Mouse (Mus musculus) heart, embryonic 11.5 days (tissue): Measurements from ENCODE around the gene Ost4. TPM values are rescaled to one million over a fixed set of nuclear protein-coding genes. Genes with fewer than 3 reads are reported as not detected.

Experiments used
- ATAC-seq: fragments of 200-750 bp; cut with Nextera tagmentation; replicated peaks from 2 replicates; pipeline ENCODE4 v1.8.0; 2017; ENCODE audit warnings: moderate library complexity; ENCODE audit not compliant: insufficient number of reproducible peaks, low FRiP score, low TSS enrichment
- H3K27ac ChIP-seq: fragments of 300-500 bp; sonication (generic); 2 replicates; pipeline ENCODE4 v1.5.1; 2014; ENCODE audit warnings: mild to moderate bottlenecking, low read depth, low read length
- H3K27me3 ChIP-seq: fragments of 300-500 bp; sonication (generic); 2 replicates; pipeline ENCODE4 v1.6.1; 2014; ENCODE audit warnings: mild to moderate bottlenecking, low read length, mixed read lengths; ENCODE audit not compliant: control insufficient read depth, insufficient read depth
- H3K36me3 ChIP-seq: fragments of 300-500 bp; sonication (generic); 2 replicates; pipeline ENCODE4 v1.6.1; 2014; ENCODE audit warnings: mild to moderate bottlenecking, low read length, moderate library complexity, mixed read lengths; ENCODE audit not compliant: control insufficient read depth, insufficient read depth
- H3K4me1 ChIP-seq: fragments of 300-500 bp; sonication (generic); 2 replicates; pipeline ENCODE4 v1.6.1; 2014; ENCODE audit warnings: low read length; ENCODE audit not compliant: control insufficient read depth, insufficient read depth
- H3K4me2 ChIP-seq: fragments of 300-500 bp; sonication (generic); 2 replicates; pipeline ENCODE4 v1.6.1; 2014; ENCODE audit warnings: mild to moderate bottlenecking, moderate library complexity
- H3K4me3 ChIP-seq: fragments of 300-500 bp; sonication (generic); 2 replicates; pipeline ENCODE4 v1.5.1; 2014; ENCODE audit warnings: low read depth, low read length
- H3K9ac ChIP-seq: fragments of 300-500 bp; sonication (generic); 2 replicates; pipeline ENCODE4 v1.6.1; 2014; ENCODE audit warnings: mild to moderate bottlenecking, low read depth, low read length, moderate library complexity
- H3K9me3 ChIP-seq: fragments of 300-500 bp; sonication (generic); replicated peaks from 2 replicates; pipeline ENCODE4 v1.6.1; 2016; ENCODE audit warnings: low read length; ENCODE audit not compliant: control insufficient read depth
- WGBS: fragments of 180-500 bp; shearing (Covaris S2); extraction: QIAGEN DNeasy Blood & Tissue Kit; methylation state at CpG from one replicate; pipeline ENCODE4 v1.1.7; 2014; ENCODE audit not compliant: insufficient replicate concordance; 5-methylcytosine and 5-hydroxymethylcytosine counted together
- polyA plus RNA-seq: library from polyadenylated mRNA; unstranded; fragments of >200 nt; fragmentation: Nextera tagmentation; extraction: Ambion mirVana; gene quantifications from 2 replicates; pipeline ENCODE4 v1.2.1, GENCODE M21; 2014

The Ost4 gene
- polyA plus RNA-seq, 1 experiment from 2014 or later: 445 TPM

- 31% methylated on average over 13 of the region's 13 CpGs for WGBS
These were observed 1.1 kb upstream of the Ost4 start for GRCm38 (mm10) chr5:30908426-30909299.

DNA sequence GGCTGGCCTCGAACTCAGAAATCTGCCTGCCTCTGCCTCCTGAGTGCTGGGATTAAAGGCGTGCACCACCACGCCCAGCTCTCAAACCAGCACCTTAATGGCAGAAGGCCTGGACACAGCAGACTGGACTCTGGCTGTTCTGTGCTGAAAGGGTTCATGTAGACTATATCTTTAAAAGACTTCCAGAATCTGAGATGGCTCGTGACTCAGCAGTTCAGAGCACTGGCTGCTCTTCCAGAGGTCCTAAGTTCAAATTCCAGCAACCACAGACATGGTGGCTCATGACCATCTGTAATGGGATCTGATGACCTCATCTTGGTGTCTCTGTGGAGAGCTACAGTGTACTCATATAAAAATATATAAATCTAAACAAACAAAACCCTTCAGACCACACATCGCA, 5.7 kb downstream of the Ost4 start:
- H3K27me3 ChIP-seq: no peaks in the 10 kb centered on the region
- WGBS: 89% methylated on average over 5 of the region's 5 CpGs
- peaks cover 19% of the 10 kb centered on the region for H3K36me3 ChIP-seq
- no peak overlapping the region for H3K4me2 ChIP-seq
- ATAC-seq: no peak
- H3K27ac ChIP-seq: no peak overlapping the region
- no peak overlapping the region for H3K9ac ChIP-seq
- no peak overlapping the region for H3K4me3 ChIP-seq
- H3K4me1 ChIP-seq: peaks cover 15% of the 10 kb centered on the region
- no peaks in the 10 kb centered on the region for H3K9me3 ChIP-seq

More at GRCm38 (mm10) chr5:30908426-30909299, 1.1 kb upstream of the Ost4 start:
- H3K4me1 ChIP-seq: peaks cover 56% of the 10 kb centered on the region
- ATAC-seq: no peak
- H3K4me2 ChIP-seq: peak overlapping the region; percentile 90
- H3K9me3 ChIP-seq: no peaks in the 10 kb centered on the region
- peak overlapping the region; percentile 81 for H3K4me3 ChIP-seq
- peak overlapping the region; percentile 94 for H3K27ac ChIP-seq
- H3K36me3 ChIP-seq: peaks cover 8% of the 10 kb centered on the region
- no peaks in the 10 kb centered on the region for H3K27me3 ChIP-seq
- H3K9ac ChIP-seq: peak overlapping the region; percentile 88

DNA sequence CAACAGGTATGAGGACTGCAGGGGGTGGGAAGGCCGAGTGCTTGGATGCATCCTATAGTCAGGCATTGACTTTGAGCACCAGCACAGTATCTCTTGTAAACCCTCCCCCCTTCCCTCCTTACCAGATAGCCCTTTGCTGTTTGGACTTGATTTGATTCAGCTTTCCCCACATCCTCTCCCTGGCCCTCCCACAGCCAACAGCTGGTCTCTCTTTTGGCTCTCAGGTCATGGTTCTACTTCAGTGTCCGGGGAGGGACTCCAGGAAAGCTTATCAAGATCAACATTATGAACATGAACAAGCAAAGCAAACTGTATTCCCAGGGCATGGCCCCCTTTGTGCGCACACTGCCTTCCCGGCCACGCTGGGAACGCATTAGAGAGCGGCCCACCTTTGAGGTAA, 17.2 kb downstream of the Ost4 start:
- Histone ChIP-seq H3K4me1 (peaks cover 10% of the 10 kb centered on the region), H3K27me3 (no peaks in the 10 kb centered on the region), H3K27ac (no peak overlapping the region), H3K36me3 (peaks cover 22% of the 10 kb centered on the region), H3K4me3 (no peak overlapping the region), H3K9ac (no peak overlapping the region), H3K4me2 (peak overlapping the region; percentile 91), H3K9me3 (no peaks in the 10 kb centered on the region)
- 73% methylated on average over 7 of the region's 7 CpGs for WGBS
- ATAC-seq: no peak

- ATAC-seq: peak; percentile 50
- H3K9me3 ChIP-seq: no peaks in the 10 kb centered on the region
- peaks cover 10% of the 10 kb centered on the region for H3K4me1 ChIP-seq
- no peaks in the 10 kb centered on the region for H3K27me3 ChIP-seq
- peaks cover 19% of the 10 kb centered on the region for H3K36me3 ChIP-seq
- 2% methylated on average over 33 of the region's 42 CpGs for WGBS
- H3K27ac ChIP-seq: peak overlapping the region; percentile 88
- peak overlapping the region; percentile 90 for H3K9ac ChIP-seq
- peak overlapping the region; percentile 91 for H3K4me2 ChIP-seq
- H3K4me3 ChIP-seq: peak overlapping the region; percentile 82
These were observed 18.4 kb downstream of the Ost4 start for GRCm38 (mm10) chr5:30889088-30889754.

- Histone ChIP-seq H3K27me3 (no peaks in the 10 kb centered on the region), H3K9ac (peak within 1 kb of the TSS; percentile 90), H3K9me3 (no peaks in the 10 kb centered on the region), H3K27ac (peak within 1 kb of the TSS; percentile 88), H3K4me2 (peak within 1 kb of the TSS; percentile 91), H3K4me3 (peak within 1 kb of the TSS; percentile 82), H3K36me3 (peaks cover 19% of the 10 kb centered on the region), H3K4me1 (peaks cover 10% of the 10 kb centered on the region)
- WGBS: 1% methylated on average over 42 of the region's 42 CpGs
- ATAC-seq: peak; percentile 89
These were observed 19.1 kb downstream of the Ost4 start, which contains the start of gene Agbl5 for GRCm38 (mm10) chr5:30888337-30889087. Gene Agbl5, plus strand, starts transcription at chr5:30888694.

- Histone ChIP-seq H3K4me1 (peaks cover 10% of the 10 kb centered on the region), H3K27ac (peak overlapping the region; percentile 88), H3K9ac (peak overlapping the region; percentile 84), H3K27me3 (no peaks in the 10 kb centered on the region), H3K4me3 (peak overlapping the region; percentile 82), H3K4me2 (peak overlapping the region; percentile 91), H3K9me3 (no peaks in the 10 kb centered on the region), H3K36me3 (peaks cover 13% of the 10 kb centered on the region)
- ATAC-seq: peak; percentile 85
- WGBS: under 1% methylated on average over 28 of the region's 28 CpGs
These were observed 19.7 kb downstream of the Ost4 start for GRCm38 (mm10) chr5:30887858-30888336.

DNA sequence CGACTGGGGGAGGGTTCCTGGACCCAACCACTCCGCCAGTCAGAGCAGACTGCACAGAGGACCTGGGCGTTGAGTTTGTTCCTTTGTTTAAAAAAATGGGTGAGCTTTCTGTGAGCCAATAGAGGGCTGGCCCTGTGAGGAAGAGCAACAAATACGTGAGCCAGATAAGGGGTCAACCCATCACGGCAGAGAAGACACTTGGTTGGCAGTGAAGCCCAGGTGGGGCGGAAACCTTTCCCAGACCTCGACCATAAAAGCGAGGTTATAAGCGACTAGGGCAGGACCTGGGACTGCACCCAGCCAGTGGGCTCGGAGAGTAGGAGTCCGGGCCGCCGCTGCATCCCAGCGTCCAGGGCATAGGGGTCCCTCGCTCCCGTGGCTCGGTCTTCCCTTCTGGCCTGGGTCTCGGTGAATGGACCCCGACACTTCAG, 20.2 kb downstream of the Ost4 start:
- H3K27me3 ChIP-seq: no peaks in the 10 kb centered on the region
- peak overlapping the region; percentile 91 for H3K4me2 ChIP-seq
- peak; percentile 49 for ATAC-seq
- H3K9ac ChIP-seq: peak overlapping the region; percentile 84
- peaks cover 10% of the 10 kb centered on the region for H3K4me1 ChIP-seq
- peak overlapping the region; percentile 88 for H3K27ac ChIP-seq
- H3K36me3 ChIP-seq: peaks cover 8% of the 10 kb centered on the region
- H3K4me3 ChIP-seq: peak overlapping the region; percentile 82
- 1% methylated on average over 19 of the region's 19 CpGs for WGBS
- no peaks in the 10 kb centered on the region for H3K9me3 ChIP-seq

DNA sequence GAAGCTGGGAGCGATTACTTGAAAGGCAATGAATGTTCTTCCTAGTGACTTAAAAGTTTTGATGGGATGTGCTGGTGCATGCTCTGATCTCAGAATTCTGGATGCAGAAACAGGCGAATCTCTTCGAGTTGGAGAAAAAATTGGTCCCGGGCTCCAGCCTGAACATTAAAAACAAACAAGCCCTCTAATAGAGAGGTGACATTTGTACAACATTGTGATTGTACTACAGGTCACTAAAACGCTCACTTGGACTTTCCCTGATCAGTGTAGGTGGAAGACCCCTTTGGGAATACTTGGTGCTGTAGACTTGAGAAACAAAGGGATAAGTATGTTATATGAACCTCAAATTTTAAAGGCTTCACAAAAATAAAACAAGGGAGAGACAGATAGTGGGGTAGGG, 20.9 kb downstream of the Ost4 start:
- peak overlapping the region; percentile 84 for H3K9ac ChIP-seq
- peak overlapping the region; percentile 82 for H3K4me3 ChIP-seq
- peak overlapping the region; percentile 88; the same call in 1 of the 2 replicates for H3K27ac ChIP-seq
- H3K9me3 ChIP-seq: no peaks in the 10 kb centered on the region
- ATAC-seq: no peak
- peaks cover 2% of the 10 kb centered on the region for H3K36me3 ChIP-seq
- peak overlapping the region; percentile 91 for H3K4me2 ChIP-seq
- no peaks in the 10 kb centered on the region for H3K27me3 ChIP-seq
- WGBS: 41% methylated on average over 5 of the region's 5 CpGs
- peaks cover 10% of the 10 kb centered on the region for H3K4me1 ChIP-seq
